10 mouse cellular contexts compared by ENCODE assay signal in genomic region chr13:50964070-50964469, GRCm38 (mm10).
A peak's percentile ranks its signal among the peaks of the same experiment; 100 is the strongest.
DNase-seq lines count a peak whose midpoint lies in the region; TF ChIP-seq lines count a peak whose summit lies in the region.
"Had no signal": no experiment of that assay in that cellular context is flagged by ENCODE, and none has a peak within 500 bp of the region (broad histone marks: within the 10 kb centered on the region; RNA-seq: fewer than 3 reads in every experiment).

No protein-coding gene starts in this region.

- TF ChIP-seq CTCF in liver, adult 2 months (IDR thresholded peaks at IDR 0.05; ENCODE audit: low read depth, low read length): peak; percentile 85
- TF ChIP-seq CTCF in olfactory bulb, adult 2 months (IDR thresholded peaks at IDR 0.05; ENCODE audit: insufficient read depth, low read depth, low read length): peak; percentile 33; the same call in 1 of the 2 replicates

- H3K4me1 ChIP-seq in liver, adult 2 months (ENCODE audit: control insufficient read depth, insufficient read depth, low read length): no peaks in the 10 kb centered on the region
- no peaks in the 10 kb centered on the region for H3K4me1 ChIP-seq in olfactory bulb, adult 2 months (ENCODE audit: control insufficient read depth, insufficient read depth, low read length)
- H3K4me1 ChIP-seq in forebrain, embryonic 10.5 days: 0 out of 2 replicates have a peak, but pooled peaks cover 4% of the 10 kb centered on the region

- no peak for TF ChIP-seq POLR2A in liver, adult 2 months (IDR thresholded peaks at IDR 0.05; ENCODE audit: extremely low read depth, insufficient read depth, low read length)
- no peak for TF ChIP-seq POLR2A in olfactory bulb, adult 2 months (IDR thresholded peaks at IDR 0.05; ENCODE audit: insufficient read depth, low read depth, low read length)

- H3K4me3 ChIP-seq in liver, adult 2 months (ENCODE audit: insufficient read depth, low read depth, low read length): no peak overlapping the region
- no peak overlapping the region for H3K4me3 ChIP-seq in olfactory bulb, adult 2 months (ENCODE audit: insufficient read depth, low read depth, low read length)
- H3K4me3 ChIP-seq in forebrain, embryonic 10.5 days: no peak overlapping the region
- H3K4me3 ChIP-seq: embryonic facial prominence, embryonic 15.5 days; myocyte had no signal

- peak; percentile 15 for DNase-seq in adrenal gland, postnatal 10 days
- no peak for DNase-seq in adrenal gland, adult 8-10 months
- DNase-seq in liver, adult 2 months (ENCODE audit: extremely low read depth, low read depth, low spot score): peak; percentile 9
- no peak for DNase-seq in liver
- DNase-seq in embryo, embryonic 10.5 days (ENCODE audit: low spot score): peak; percentile 42
- no peak for DNase-seq in spleen, postnatal 14 days (ENCODE audit: low spot score in 2 of 2)
- DNase-seq in forebrain, embryonic 10.5 days (ENCODE audit: extremely low spot score, low spot score): no peak

- no peaks in the 10 kb centered on the region for H3K27me3 ChIP-seq in liver, adult 2 months (ENCODE audit: control insufficient read depth, insufficient read depth, low read length)
- no peaks in the 10 kb centered on the region for H3K27me3 ChIP-seq in forebrain, embryonic 10.5 days (ENCODE audit: poor library complexity, severe bottlenecking)
- H3K27me3 ChIP-seq: embryonic facial prominence, embryonic 15.5 days had no signal

- no peaks in the 10 kb centered on the region for H3K36me3 ChIP-seq in liver, adult 2 months (ENCODE audit: control insufficient read depth, insufficient read depth, low read length)
- no peaks in the 10 kb centered on the region for H3K36me3 ChIP-seq in forebrain, embryonic 10.5 days (replicated peaks)
- H3K36me3 ChIP-seq: embryonic facial prominence, embryonic 15.5 days had no signal

- H3K79me2 ChIP-seq in liver, adult 2 months (ENCODE audit: control insufficient read depth, insufficient read depth, low read length): no peaks in the 10 kb centered on the region

- H3K9me3 ChIP-seq in forebrain, embryonic 10.5 days: no peaks in the 10 kb centered on the region
- H3K9me3 ChIP-seq: embryonic facial prominence, embryonic 15.5 days had no signal

- WGBS in liver, adult 2 months: 82% methylated on average over 9 of the region's 9 CpGs
- WGBS in olfactory bulb, adult 2 months: 84% methylated on average over 9 of the region's 9 CpGs
- WGBS in forebrain, embryonic 10.5 days: 81% methylated on average over 9 of the region's 9 CpGs

- no peak overlapping the region for H3K27ac ChIP-seq in liver, adult 2 months (replicated peaks; ENCODE audit: insufficient read depth, low read depth, low read length)
- H3K27ac ChIP-seq in olfactory bulb, adult 2 months (ENCODE audit: insufficient read depth, low read depth, low read length): no peak overlapping the region
- H3K27ac ChIP-seq in forebrain, embryonic 10.5 days: no peak overlapping the region

- H3K9ac ChIP-seq in liver, adult 2 months (ENCODE audit: low read depth, low read length): no peak overlapping the region
- H3K9ac ChIP-seq: embryonic facial prominence, embryonic 15.5 days had no signal

Comparison
In these comparisons a context has a peak if more than half of its experiments do, and no peak if none do; other contexts are left out.
1. DNase-seq: peak in adrenal gland, postnatal 10 days (single experiment), liver, adult 2 months (single experiment) and embryo, embryonic 10.5 days (single experiment); none in adrenal gland, adult 8-10 months (single experiment), liver (single experiment), spleen, postnatal 14 days (0 of 2) and forebrain, embryonic 10.5 days (single experiment).